Mouse (Mus musculus) ES-Bruce4 (cell line): Measurements from ENCODE around the gene Scn8a.

ENCODE experiments used
- CTCF ChIP-seq: IDR thresholded peaks from one replicate; pipeline ENCODE4 v1.8.1; 2011; ENCODE audit warnings: low read depth, low read length
- EP300 ChIP-seq: IDR thresholded peaks from 2 replicates; pipeline ENCODE4 v1.6.1; 2011; ENCODE audit warnings: low read depth, low read length; ENCODE audit not compliant: insufficient read depth
- POLR2A ChIP-seq: IDR thresholded peaks from one replicate; pipeline ENCODE4 v1.8.1; 2011; ENCODE audit warnings: low read length; ENCODE audit not compliant: insufficient read depth

- TF ChIP-seq CTCF (no peak), EP300 (no peak), POLR2A (no peak)
Observed at GRCm38 (mm10) chr15:100857586-100857985, 12.1 kb upstream of the Scn8a start.
